Mouse (Mus musculus): ENCODE measurements around the gene Gadd45b.

Gadd45b gene

GRCm38 (mm10) chr10:80904004-80904693, 25.7 kb upstream of the Gadd45b start:
- in situ Hi-C loops (cut with MboI; ENCODE audit: low pct_unique_long_range_greater_than_20kb in 1 of 2, low sequenced_read_pairs in 2 of 2, unreplicated experiment in 1 of 2) = no loop called here

- in situ Hi-C loops (cut with MboI; ENCODE audit: low pct_unique_long_range_greater_than_20kb in 1 of 2, low sequenced_read_pairs in 2 of 2, unreplicated experiment in 1 of 2) = no loop called here
Observed at GRCm38 (mm10) chr10:80904709-80905108, 25.2 kb upstream of the Gadd45b start.

GRCm38 (mm10) chr10:80909375-80910162, 20.3 kb upstream of the Gadd45b start:
- in situ Hi-C loops (cut with MboI; ENCODE audit: low pct_unique_long_range_greater_than_20kb in 1 of 2, low sequenced_read_pairs in 2 of 2, unreplicated experiment in 1 of 2) = no loop called here

- in situ Hi-C loops (cut with MboI; ENCODE audit: low pct_unique_long_range_greater_than_20kb in 1 of 2, low sequenced_read_pairs in 2 of 2, unreplicated experiment in 1 of 2) = no loop called here
Observed at GRCm38 (mm10) chr10:80911354-80911753, 18.5 kb upstream of the Gadd45b start.

- in situ Hi-C loops (cut with MboI; ENCODE audit: low pct_unique_long_range_greater_than_20kb in 1 of 2, low sequenced_read_pairs in 2 of 2, unreplicated experiment in 1 of 2) = no loop called here
Observed at GRCm38 (mm10) chr10:80911891-80912290, 18.0 kb upstream of the Gadd45b start.

GRCm38 (mm10) chr10:80913364-80914011, 16.4 kb upstream of the Gadd45b start:
- in situ Hi-C loops (cut with MboI; ENCODE audit: low pct_unique_long_range_greater_than_20kb in 1 of 2, low sequenced_read_pairs in 2 of 2, unreplicated experiment in 1 of 2) = no loop called here

GRCm38 (mm10) chr10:80914253-80914656, 15.6 kb upstream of the Gadd45b start:
- in situ Hi-C loops (cut with MboI; ENCODE audit: low pct_unique_long_range_greater_than_20kb in 1 of 2, low sequenced_read_pairs in 2 of 2, unreplicated experiment in 1 of 2) = no loop called here

- in situ Hi-C loops (cut with MboI; ENCODE audit: low pct_unique_long_range_greater_than_20kb in 1 of 2, low sequenced_read_pairs in 2 of 2, unreplicated experiment in 1 of 2) = no loop called here
Observed at GRCm38 (mm10) chr10:80915260-80915659, 14.6 kb upstream of the Gadd45b start.

- in situ Hi-C loops (cut with MboI; ENCODE audit: low pct_unique_long_range_greater_than_20kb in 1 of 2, low sequenced_read_pairs in 2 of 2, unreplicated experiment in 1 of 2) = no loop called here
Observed at GRCm38 (mm10) chr10:80915736-80916135, 14.1 kb upstream of the Gadd45b start.

GRCm38 (mm10) chr10:80917336-80917778, 12.5 kb upstream of the Gadd45b start:
- in situ Hi-C loops (cut with MboI; ENCODE audit: low pct_unique_long_range_greater_than_20kb in 1 of 2, low sequenced_read_pairs in 2 of 2, unreplicated experiment in 1 of 2) = no loop called here

GRCm38 (mm10) chr10:80917779-80918434, 12.0 kb upstream of the Gadd45b start, which contains the start of gene Lmnb2:
Lmnb2 (minus strand) TSS chr10:80918245.
- in situ Hi-C loops (cut with MboI; ENCODE audit: low pct_unique_long_range_greater_than_20kb in 1 of 2, low sequenced_read_pairs in 2 of 2, unreplicated experiment in 1 of 2) = no loop called here

- in situ Hi-C loops (cut with MboI; ENCODE audit: low pct_unique_long_range_greater_than_20kb in 1 of 2, low sequenced_read_pairs in 2 of 2, unreplicated experiment in 1 of 2) = no loop called here
Observed at GRCm38 (mm10) chr10:80921923-80922322, 8.0 kb upstream of the Gadd45b start.

GRCm38 (mm10) chr10:80925472-80925871, 4.4 kb upstream of the Gadd45b start:
- in situ Hi-C loops (cut with MboI; ENCODE audit: low pct_unique_long_range_greater_than_20kb in 1 of 2, low sequenced_read_pairs in 2 of 2, unreplicated experiment in 1 of 2) = loop anchor here (5.0 kb wide), 3 partner anchors 37 to 67 kb away; no protein-coding TSS in a partner anchor

- in situ Hi-C loops (cut with MboI; ENCODE audit: low pct_unique_long_range_greater_than_20kb in 1 of 2, low sequenced_read_pairs in 2 of 2, unreplicated experiment in 1 of 2) = loop anchor here (5.0 kb wide), 3 partner anchors 34 to 64 kb away; no protein-coding TSS in a partner anchor
Observed at GRCm38 (mm10) chr10:80928586-80929298, 1.1 kb upstream of the Gadd45b start.

GRCm38 (mm10) chr10:80930361-80931152, 684 bp downstream of the Gadd45b start:
- in situ Hi-C loops (cut with MboI; ENCODE audit: low pct_unique_long_range_greater_than_20kb in 1 of 2, low sequenced_read_pairs in 2 of 2, unreplicated experiment in 1 of 2) = no loop called here

- in situ Hi-C loops (cut with MboI; ENCODE audit: low pct_unique_long_range_greater_than_20kb in 1 of 2, low sequenced_read_pairs in 2 of 2, unreplicated experiment in 1 of 2) = no loop called here
Observed at GRCm38 (mm10) chr10:80931153-80931671, 1.3 kb downstream of the Gadd45b start.

- in situ Hi-C loops (cut with MboI; ENCODE audit: low pct_unique_long_range_greater_than_20kb in 1 of 2, low sequenced_read_pairs in 2 of 2, unreplicated experiment in 1 of 2) = no loop called here
Observed at GRCm38 (mm10) chr10:80931695-80932094, 1.8 kb downstream of the Gadd45b start.

Measured in mouse embryonic stem cell (cell line).